Mouse (Mus musculus) megakaryocyte, embryonic 14.5 days (primary cell): ENCODE results near the gene Hoxa11. TPM values are rescaled to one million over a fixed set of nuclear protein-coding genes. Genes with fewer than 3 reads are reported as not detected.

ENCODE experiments used
- H3K27me3 ChIP-seq: replicated peaks from 2 replicates; pipeline ENCODE3; 2012; ENCODE audit warnings: inconsistent platforms
- H3K36me3 ChIP-seq: replicated peaks from 2 replicates; pipeline ENCODE3; 2012; ENCODE audit warnings: low read length, inconsistent platforms, mixed read lengths
- H3K4me1 ChIP-seq: 2 replicates; pipeline ENCODE4 v1.6.1; 2012; ENCODE audit warnings: inconsistent platforms
- H3K4me3 ChIP-seq: replicated peaks from 2 replicates; pipeline ENCODE3; 2012; ENCODE audit warnings: moderate library complexity, mild to moderate bottlenecking, inconsistent platforms
- H3K9me3 ChIP-seq: 2 replicates; pipeline ENCODE4 v1.6.1; 2012; ENCODE audit warnings: inconsistent platforms
- FLI1 ChIP-seq: IDR thresholded peaks from 2 replicates; pipeline ENCODE4 v1.6.1; 2012; ENCODE audit warnings: low read length, inconsistent platforms, mixed read lengths
- GATA1 ChIP-seq: IDR thresholded peaks from 3 replicates; pipeline ENCODE4 v1.6.1; 2012; ENCODE audit warnings: mixed read lengths, low read length, inconsistent platforms, borderline replicate concordance
- polyA plus RNA-seq: library from polyadenylated mRNA; stranded (reverse); fragments of >175 nt; gene quantifications from 2 replicates; pipeline ENCODE4 v1.2.3, GENCODE M21; 2012; ENCODE audit warnings: low replicate concordance; ENCODE audit not compliant: insufficient read depth

Gene Hoxa11
- polyA plus RNA-seq, 1 experiment, result not detected

GRCm38 (mm10) chr6:52220865-52221310 is 24.7 kb downstream of the Hoxa11 start:
- Histone ChIP-seq H3K4me3 (peak overlapping the region; percentile 94), H3K9me3 (no peaks in the 10 kb centered on the region), H3K4me1 (peaks cover 84% of the 10 kb centered on the region), H3K27me3 (peaks cover 95% of the 10 kb centered on the region), H3K36me3 (no peaks in the 10 kb centered on the region)
- TF ChIP-seq FLI1, result no peak
- TF ChIP-seq GATA1, result no peak

DNA sequence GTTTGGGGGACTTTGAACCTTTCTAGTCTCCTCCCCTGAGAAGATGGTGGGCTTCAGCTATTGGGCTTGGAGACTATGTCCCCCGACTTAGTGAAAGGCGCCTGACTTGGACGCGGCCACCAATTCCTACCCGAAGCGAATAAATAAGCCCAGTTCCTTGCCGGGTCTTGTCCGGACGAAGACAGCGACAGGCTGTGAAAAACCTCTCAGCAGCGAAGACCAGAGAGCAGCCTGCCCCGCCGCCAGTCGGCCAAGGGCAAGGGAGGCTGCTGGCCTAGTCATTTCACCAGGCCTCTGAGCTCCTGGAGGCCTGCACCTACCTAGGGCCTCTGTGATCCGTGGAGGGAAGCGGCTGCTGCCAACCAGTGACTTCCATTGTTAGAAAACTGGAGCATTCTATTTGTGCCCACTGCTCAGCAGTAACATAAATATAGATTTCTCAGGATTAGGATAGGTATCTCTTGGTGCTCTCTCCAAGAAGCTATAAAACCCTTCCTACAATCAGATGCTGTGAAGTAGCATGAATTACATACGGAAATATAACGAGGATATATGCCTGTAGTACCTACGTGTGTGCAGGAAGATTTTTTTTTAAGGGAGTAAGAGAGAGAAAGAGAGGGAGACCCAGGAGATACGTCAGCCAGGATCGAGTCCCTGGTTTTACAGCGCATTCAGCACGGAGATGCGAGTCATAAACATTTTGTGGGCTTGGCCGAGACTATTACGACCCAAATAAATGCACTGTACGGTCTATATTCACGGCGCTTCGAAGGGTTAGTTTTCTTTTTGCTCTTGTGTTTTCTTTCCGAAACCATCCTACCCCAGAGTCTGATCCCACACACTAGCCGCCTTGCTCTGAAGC is 25.4 kb downstream of the Hoxa11 start:
- peak overlapping the region; percentile 94 for H3K4me3 ChIP-seq
- no peak for TF ChIP-seq GATA1
- no peak for TF ChIP-seq FLI1
- peaks cover 82% of the 10 kb centered on the region for H3K4me1 ChIP-seq
- peaks cover 94% of the 10 kb centered on the region for H3K27me3 ChIP-seq
- no peaks in the 10 kb centered on the region for H3K36me3 ChIP-seq
- no peaks in the 10 kb centered on the region for H3K9me3 ChIP-seq

- Histone ChIP-seq H3K4me3 (peak overlapping the region; percentile 94), H3K27me3 (peaks cover 94% of the 10 kb centered on the region), H3K36me3 (no peaks in the 10 kb centered on the region), H3K4me1 (peaks cover 73% of the 10 kb centered on the region), H3K9me3 (no peaks in the 10 kb centered on the region)
- TF ChIP-seq GATA1 (no peak), FLI1 (no peak)
Observed at GRCm38 (mm10) chr6:52219234-52219942, 26.2 kb downstream of the Hoxa11 start.

DNA sequence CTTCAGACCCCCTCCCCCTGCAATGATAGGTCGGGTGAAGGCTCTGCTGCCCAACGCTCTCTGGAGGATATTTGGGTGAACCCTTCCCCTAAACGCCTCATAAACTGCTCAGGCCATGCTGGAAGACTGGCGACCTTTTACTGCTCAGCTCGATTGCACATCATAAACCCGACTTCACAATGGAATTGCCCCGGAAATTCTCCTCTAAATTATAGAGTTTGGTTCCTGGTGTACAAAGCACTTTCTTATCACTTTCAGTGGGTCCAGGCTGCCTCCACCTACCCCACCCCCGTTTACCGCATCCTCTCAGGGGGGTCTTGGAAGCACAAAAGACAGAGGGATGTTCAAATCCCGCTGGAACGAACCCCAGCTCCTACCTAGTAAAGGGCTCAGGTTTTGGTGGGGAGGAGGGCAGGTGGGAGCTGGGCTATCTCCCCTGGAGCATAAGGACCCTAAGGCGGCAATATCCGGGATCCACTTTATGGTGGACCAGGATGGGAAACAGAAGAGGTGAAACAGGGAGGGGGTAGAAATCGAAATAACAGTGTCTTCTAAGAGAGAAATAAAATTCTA is 26.9 kb downstream of the Hoxa11 start:
- Histone ChIP-seq H3K4me3 (no peak overlapping the region), H3K36me3 (no peaks in the 10 kb centered on the region), H3K27me3 (peaks cover 95% of the 10 kb centered on the region), H3K9me3 (no peaks in the 10 kb centered on the region), H3K4me1 (peaks cover 68% of the 10 kb centered on the region)
- TF ChIP-seq GATA1 (no peak), FLI1 (no peak)

DNA sequence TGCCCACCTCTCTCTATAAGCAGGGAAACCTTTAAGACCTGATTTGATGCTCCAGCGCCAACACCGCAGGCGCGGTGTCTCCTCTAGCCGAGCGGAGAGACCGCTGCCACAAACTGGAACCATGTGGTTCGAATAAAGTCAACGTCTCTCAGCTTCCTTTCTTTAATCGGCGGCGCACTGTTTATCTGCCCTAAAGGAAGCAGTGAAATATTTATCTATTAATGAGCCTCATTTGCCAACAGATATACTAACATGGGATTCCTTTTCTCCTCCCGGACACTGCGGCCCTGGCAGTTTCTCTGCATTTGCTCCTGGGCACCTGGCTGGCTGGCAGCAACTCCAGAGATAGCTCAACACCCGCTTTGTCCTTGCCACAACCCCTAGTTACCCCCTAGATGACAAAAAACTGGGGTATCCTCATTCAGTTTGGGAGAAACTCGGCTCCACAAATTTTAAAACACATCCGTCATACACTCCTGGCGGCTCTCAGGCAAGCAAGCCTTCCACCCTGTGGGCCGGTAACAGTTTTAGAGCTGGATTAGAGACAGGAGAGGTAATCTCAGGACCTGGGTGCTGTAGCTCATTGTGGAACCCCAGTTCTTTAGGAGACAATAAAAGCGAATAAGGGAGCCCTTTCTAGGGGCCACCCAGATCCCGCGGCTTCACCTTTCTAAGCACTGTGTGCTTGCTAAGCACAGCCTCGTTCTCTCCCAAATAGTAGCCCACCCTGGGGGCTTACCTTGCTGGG is 27.5 kb downstream of the Hoxa11 start:
- TF ChIP-seq GATA1, result no peak
- no peak for TF ChIP-seq FLI1
- Histone ChIP-seq H3K4me1 (peaks cover 75% of the 10 kb centered on the region), H3K27me3 (peaks cover 98% of the 10 kb centered on the region), H3K4me3 (peak overlapping the region; percentile 89), H3K36me3 (no peaks in the 10 kb centered on the region), H3K9me3 (no peaks in the 10 kb centered on the region)

DNA sequence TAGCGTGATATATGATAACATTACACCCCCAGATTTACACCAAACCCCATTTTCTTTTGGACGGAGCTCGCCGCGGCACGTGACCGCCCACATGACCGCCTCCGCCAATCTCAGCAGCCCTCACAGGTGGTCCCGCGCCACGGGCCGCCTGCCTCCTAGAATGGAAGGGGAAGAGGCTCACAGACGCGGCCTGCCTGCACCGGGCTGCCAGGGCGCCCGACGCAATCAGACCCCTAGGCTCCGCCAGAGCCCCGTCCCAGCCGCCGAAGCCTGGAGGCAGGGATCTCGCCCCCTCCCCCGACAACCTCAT is 28.2 kb downstream of the Hoxa11 start:
- no peak for TF ChIP-seq GATA1
- TF ChIP-seq FLI1, result no peak
- no peaks in the 10 kb centered on the region for H3K9me3 ChIP-seq
- no peaks in the 10 kb centered on the region for H3K36me3 ChIP-seq
- H3K4me3 ChIP-seq, result peak overlapping the region; percentile 89
- H3K27me3 ChIP-seq, result peaks cover 98% of the 10 kb centered on the region
- H3K4me1 ChIP-seq, result peaks cover 77% of the 10 kb centered on the region

GRCm38 (mm10) chr6:52216691-52217458 is 28.7 kb downstream of the Hoxa11 start:
- H3K4me3 ChIP-seq, result peak overlapping the region; percentile 89
- H3K36me3 ChIP-seq, result no peaks in the 10 kb centered on the region
- H3K27me3 ChIP-seq, result peaks cover 98% of the 10 kb centered on the region
- no peaks in the 10 kb centered on the region for H3K9me3 ChIP-seq
- H3K4me1 ChIP-seq, result peaks cover 77% of the 10 kb centered on the region
- TF ChIP-seq FLI1, result no peak

GRCm38 (mm10) chr6:52215771-52216535 is 29.7 kb downstream of the Hoxa11 start:
- peaks cover 77% of the 10 kb centered on the region for H3K4me1 ChIP-seq
- peak overlapping the region; percentile 46 for H3K4me3 ChIP-seq
- no peak for TF ChIP-seq GATA1
- TF ChIP-seq FLI1, result no peak
- H3K27me3 ChIP-seq, result peaks cover 100% of the 10 kb centered on the region
- H3K9me3 ChIP-seq, result no peaks in the 10 kb centered on the region
- no peaks in the 10 kb centered on the region for H3K36me3 ChIP-seq

GRCm38 (mm10) chr6:52215070-52215469 is 30.5 kb downstream of the Hoxa11 start:
- TF ChIP-seq FLI1 (no peak), GATA1 (no peak)
- H3K36me3 ChIP-seq, result no peaks in the 10 kb centered on the region

More at GRCm38 (mm10) chr6:52215070-52215469, 30.5 kb downstream of the Hoxa11 start:
- Histone ChIP-seq H3K4me1 (peaks cover 70% of the 10 kb centered on the region), H3K9me3 (no peaks in the 10 kb centered on the region), H3K4me3 (no peak overlapping the region), H3K27me3 (peaks cover 94% of the 10 kb centered on the region)
